Mouse (Mus musculus) macrophage (primary cell): ENCODE results near the gene Izumo4. TPM values are rescaled to one million over a fixed set of nuclear protein-coding genes. Genes with fewer than 3 reads are reported as not detected.

Experiments used
- H3K27ac ChIP-seq: fragments of 350-480 bp; formaldehyde crosslinking; 2 replicates; pipeline ENCODE4 v1.9.0; 2021
- H3K36me3 ChIP-seq: fragments of 350-480 bp; formaldehyde crosslinking; 2 replicates; pipeline ENCODE4 v1.9.0; 2021; ENCODE audit errors: inconsistent target
- H3K4me3 ChIP-seq: fragments of 350-480 bp; formaldehyde crosslinking; 2 replicates; pipeline ENCODE4 v1.9.0; 2021; ENCODE audit errors: inconsistent target
- H3K79me2 ChIP-seq: fragments of 350-480 bp; formaldehyde crosslinking; 2 replicates; pipeline ENCODE4 v1.9.0; 2021; ENCODE audit errors: inconsistent target
- WGBS: methylation state at CpG from one replicate; pipeline ENCODE4 v1.1.7; 2026; ENCODE audit warnings: inconsistent platforms; ENCODE audit not compliant: missing documents; 5-methylcytosine and 5-hydroxymethylcytosine counted together
- polyA plus RNA-seq: library from polyadenylated mRNA; stranded (reverse); fragments of 250-400 nt; gene quantifications from 3 replicates; pipeline ENCODE4 v1.2.4, GENCODE M21; 2018; ENCODE audit warnings: inconsistent platforms

The Izumo4 gene
- polyA plus RNA-seq, 1 experiment from 2014 or later, result 2.3 TPM

DNA sequence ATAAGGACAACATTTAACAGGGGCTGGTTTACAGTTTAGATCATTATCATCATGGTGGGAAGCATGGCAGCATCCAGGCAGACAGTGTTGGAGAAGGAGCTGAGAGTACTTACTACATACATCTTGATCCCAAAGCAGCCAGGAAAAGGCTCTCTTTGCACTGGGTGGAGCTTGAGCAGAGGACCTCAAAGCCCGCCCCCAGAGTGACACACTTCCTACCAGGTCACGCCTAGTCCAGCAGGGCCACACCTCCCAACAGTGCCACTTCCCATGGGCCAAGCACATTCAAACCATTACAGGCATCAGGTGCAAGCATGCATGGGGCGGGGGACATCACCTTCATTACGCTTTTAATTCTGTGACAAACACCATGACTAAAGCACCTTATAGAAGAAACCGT, 42.3 kb downstream of the Izumo4 start:
- Histone ChIP-seq H3K27ac (peak overlapping the region; percentile 10; the same call in 1 of the 2 replicates), H3K36me3 (no peaks in the 10 kb centered on the region), H3K79me2 (peaks cover 28% of the 10 kb centered on the region), H3K4me3 (no peak overlapping the region)
- 47% methylated on average over 3 of the region's 5 CpGs for WGBS

DNA sequence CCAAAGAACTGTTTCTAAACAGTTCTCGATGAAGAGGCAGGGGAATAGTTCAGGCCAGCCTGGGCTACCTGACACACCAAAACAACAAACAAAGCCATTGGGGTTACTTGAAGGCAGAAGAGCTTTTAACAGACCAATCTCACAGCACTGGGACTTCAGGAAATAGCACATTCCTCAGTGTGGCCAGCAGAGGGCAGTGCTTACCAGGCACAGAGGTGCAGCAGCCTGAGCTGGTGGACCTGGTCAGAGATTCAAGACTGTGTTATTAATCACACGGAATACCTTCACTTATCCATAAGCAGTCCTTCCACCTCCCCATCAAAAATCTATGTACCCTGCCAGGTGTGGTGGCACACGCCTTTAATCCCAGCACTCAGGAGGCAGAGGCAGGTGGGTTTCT, 45.4 kb downstream of the Izumo4 start:
- 18% methylated on average over 3 of the region's 3 CpGs for WGBS
- Histone ChIP-seq H3K27ac (no peak overlapping the region), H3K79me2 (no peaks in the 10 kb centered on the region), H3K4me3 (no peak overlapping the region), H3K36me3 (no peaks in the 10 kb centered on the region)

DNA sequence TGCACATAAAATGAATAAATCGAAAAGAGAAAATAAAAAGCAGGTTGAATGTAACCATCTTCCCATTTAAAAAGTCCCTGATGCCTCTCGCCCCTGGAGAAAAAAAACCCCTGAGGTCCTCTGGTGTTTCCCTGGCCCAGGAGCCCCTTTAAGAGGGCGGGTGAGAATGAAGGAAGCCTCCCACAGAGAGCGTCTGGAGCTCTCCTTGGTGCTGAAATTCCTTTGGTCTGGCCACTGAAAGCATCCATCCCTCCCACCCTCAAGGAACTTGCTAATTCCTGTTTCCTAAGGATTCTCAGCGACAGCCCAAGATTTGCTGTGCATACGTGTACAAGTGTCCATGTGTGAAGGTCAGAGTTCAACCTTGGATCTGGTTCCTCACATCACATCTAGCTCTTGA, 46.6 kb downstream of the Izumo4 start:
- Histone ChIP-seq H3K27ac (no peak overlapping the region), H3K4me3 (no peak overlapping the region), H3K36me3 (no peaks in the 10 kb centered on the region), H3K79me2 (no peaks in the 10 kb centered on the region)
- 14% methylated on average over 6 of the region's 6 CpGs for WGBS

DNA sequence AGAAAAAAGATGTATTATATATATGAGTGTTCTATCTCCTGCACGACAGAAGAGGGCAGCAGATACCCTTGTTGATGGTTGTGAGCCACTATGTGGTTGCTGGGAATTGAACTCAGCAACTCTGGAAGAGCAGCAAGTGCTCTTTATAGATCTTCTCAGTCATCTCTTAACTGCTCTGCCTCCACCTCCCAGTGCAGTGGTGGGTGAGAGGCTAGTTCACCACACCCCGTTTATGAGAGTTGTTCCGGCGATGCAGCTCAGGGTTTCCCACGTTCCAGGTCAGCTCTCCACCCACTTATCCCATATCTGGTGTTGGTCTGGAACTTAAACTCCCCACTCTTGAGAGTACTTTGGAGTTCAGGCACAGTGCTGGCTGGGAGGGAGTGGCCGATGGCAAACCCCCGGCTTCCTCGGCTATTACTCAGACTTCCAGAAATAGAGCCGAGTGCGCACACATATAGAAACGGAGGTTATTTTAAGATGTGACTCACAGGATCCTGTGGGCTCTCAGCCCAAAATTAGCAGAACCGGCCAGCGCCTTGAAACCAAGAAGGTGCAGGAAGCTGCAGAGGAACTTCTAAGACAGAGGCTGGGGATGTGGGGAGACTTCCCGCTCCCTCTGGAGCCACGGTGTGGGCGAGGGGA, 49.3 kb downstream of the Izumo4 start:
- peak overlapping the region; percentile 8; the same call in 1 of the 2 replicates for H3K4me3 ChIP-seq
- peak overlapping the region; percentile 91 for H3K27ac ChIP-seq
- WGBS, result 0% methylated on average over 15 of the region's 16 CpGs

DNA sequence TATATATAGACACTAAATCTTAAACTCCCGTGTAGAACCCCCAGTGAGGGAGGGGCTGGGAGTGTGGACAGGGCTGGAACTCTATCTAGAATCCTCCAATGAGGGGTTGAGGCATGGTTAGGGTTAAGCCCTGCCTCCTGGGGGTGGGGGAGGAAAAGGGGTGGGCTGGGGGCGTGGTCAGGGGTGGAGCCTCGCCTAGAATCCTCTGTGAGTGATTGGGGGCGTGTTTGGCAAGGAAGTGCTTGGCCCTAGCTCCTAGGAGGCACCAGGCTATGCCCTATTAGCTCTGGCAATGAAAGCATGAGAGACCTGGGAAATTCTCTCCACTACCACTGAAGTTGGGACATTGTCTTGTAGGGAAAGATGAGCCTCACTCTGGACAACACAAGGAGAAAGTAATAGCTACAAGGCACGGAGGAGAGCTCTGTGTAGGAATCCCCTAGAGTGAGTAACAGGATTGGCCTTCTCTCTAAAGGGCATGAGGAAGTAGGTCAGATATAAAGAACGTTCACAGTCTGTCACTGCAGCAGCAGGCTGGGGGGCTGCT, 50.2 kb downstream of the Izumo4 start:
- WGBS, result 0% methylated on average over 6 of the region's 6 CpGs
- Histone ChIP-seq H3K27ac (peak overlapping the region; percentile 91), H3K79me2 (peaks cover 17% of the 10 kb centered on the region), H3K36me3 (no peaks in the 10 kb centered on the region), H3K4me3 (peak overlapping the region; percentile 8; the same call in 1 of the 2 replicates)

More for the DNA sequence above, 49.3 kb downstream of the Izumo4 start:
- Histone ChIP-seq H3K79me2 (peaks cover 9% of the 10 kb centered on the region), H3K36me3 (no peaks in the 10 kb centered on the region)

DNA sequence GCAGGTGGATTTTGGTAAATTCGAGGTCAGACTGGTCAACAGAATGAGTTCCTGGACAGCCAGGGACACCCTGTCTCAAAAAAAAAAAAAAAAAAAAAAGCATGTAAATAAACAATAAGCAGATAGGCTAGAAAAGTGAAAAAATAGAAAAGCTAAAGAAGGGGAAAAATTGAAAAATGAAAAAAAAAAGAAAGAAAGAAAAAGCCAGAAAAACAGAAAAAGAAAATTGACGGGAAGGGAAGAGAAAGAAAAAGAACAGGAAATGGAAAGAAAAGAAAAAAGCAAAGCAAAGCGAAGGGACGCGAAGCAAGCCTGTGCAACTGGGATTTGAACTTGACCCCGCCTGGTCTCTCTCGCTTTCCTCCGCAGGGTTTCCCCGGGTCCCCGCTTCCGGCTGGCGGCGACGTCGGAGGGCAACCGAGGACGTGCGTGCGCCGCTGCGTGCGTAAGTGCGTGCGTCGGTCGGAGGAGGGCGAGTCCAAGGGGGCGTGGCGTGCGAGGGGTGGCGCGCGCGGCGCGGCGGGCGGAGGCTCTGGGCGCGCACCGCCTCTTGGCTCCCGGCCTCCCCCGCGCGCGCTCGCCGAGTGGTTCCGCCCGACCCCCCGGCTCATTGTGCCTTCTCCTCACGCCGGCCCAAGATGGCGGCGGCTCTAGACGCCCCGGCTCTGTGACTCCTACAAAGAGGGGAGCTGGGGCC, 52.8 kb downstream of the Izumo4 start, which contains the start of gene Dot1l:
Dot1l (plus strand) TSS at position 613 of the 697 bp plus-strand sequence.
- Histone ChIP-seq H3K27ac (peak within 1 kb of the TSS; percentile 55), H3K79me2 (peaks cover 43% of the 10 kb centered on the region), H3K4me3 (peak within 1 kb of the TSS; percentile 79), H3K36me3 (no peaks in the 10 kb centered on the region)
- WGBS, result under 1% methylated on average over 56 of the region's 57 CpGs

Other genes with a start within 250 kb of the Izumo4 start
- not detected in 3 replicates for gene Onecut3, start 207.3 kb upstream of the Izumo4 start, polyA plus RNA-seq
- 0.05 TPM in 1 of 3 replicates, not detected in the others for gene Atp8b3, start 163.1 kb upstream of the Izumo4 start, polyA plus RNA-seq
- gene Rexo1, start 140.6 kb upstream of the Izumo4 start, polyA plus RNA-seq, result 14.2 to 19.1 TPM (median 18.5 TPM) in 3 replicates
- gene Klf16, start 124.9 kb upstream of the Izumo4 start, polyA plus RNA-seq, result 3.4 to 12.6 TPM (median 6.0 TPM) in 3 replicates
- gene Abhd17a, start 111.8 kb upstream of the Izumo4 start, polyA plus RNA-seq, result 11.7 to 58.2 TPM (median 51.7 TPM) in 3 replicates
- 34.4 to 66.1 TPM (median 53.0 TPM) in 3 replicates for gene Scamp4, start 99.3 kb upstream of the Izumo4 start, polyA plus RNA-seq
- 0.60 to 3.8 TPM (median 2.4 TPM) in 3 replicates for gene Adat3, start 99.3 kb upstream of the Izumo4 start, polyA plus RNA-seq
- gene Gm49322, start 96.2 kb upstream of the Izumo4 start, polyA plus RNA-seq, result 0.44 to 1.1 TPM in 2 of 3 replicates, not detected in the other
- gene Csnk1g2, start 79.3 kb upstream of the Izumo4 start, polyA plus RNA-seq, result 66.6 to 78.0 TPM (median 74.8 TPM) in 3 replicates
- gene Btbd2, start 45.1 kb upstream of the Izumo4 start, polyA plus RNA-seq, result 16.9 to 26.0 TPM (median 21.9 TPM) in 3 replicates
- gene Mknk2, start 24.1 kb upstream of the Izumo4 start, polyA plus RNA-seq, result 75.7 to 134 TPM (median 82.8 TPM) in 3 replicates
- gene Mob3a, start 207 bp upstream of the Izumo4 start, polyA plus RNA-seq, result 34.5 to 48.6 TPM (median 44.2 TPM) in 3 replicates
- 92.5 to 126 TPM (median 111 TPM) in 3 replicates for gene Ap3d1, start 40.1 kb downstream of the Izumo4 start, polyA plus RNA-seq
- gene Dot1l, start 53.0 kb downstream of the Izumo4 start, polyA plus RNA-seq, result 14.1 to 16.7 TPM (median 15.1 TPM) in 3 replicates
- gene Sf3a2, start 96.0 kb downstream of the Izumo4 start, polyA plus RNA-seq, result 30.3 to 61.7 TPM (median 44.0 TPM) in 3 replicates
- gene Plekhj1, start 96.4 kb downstream of the Izumo4 start, polyA plus RNA-seq, result 24.5 to 68.8 TPM (median 64.2 TPM) in 3 replicates
- 0.15 TPM in 1 of 3 replicates, not detected in the others for gene Amh, start 103.1 kb downstream of the Izumo4 start, polyA plus RNA-seq
- not detected in 3 replicates for gene Jsrp1, start 111.3 kb downstream of the Izumo4 start, polyA plus RNA-seq
- gene Oaz1, start 124.5 kb downstream of the Izumo4 start, polyA plus RNA-seq, result 170 to 604 TPM (median 522 TPM) in 3 replicates
- not detected in 3 replicates for gene Lingo3, start 141.9 kb downstream of the Izumo4 start, polyA plus RNA-seq
- 32.4 to 122 TPM (median 57.0 TPM) in 3 replicates for gene Lsm7, start 153.0 kb downstream of the Izumo4 start, polyA plus RNA-seq
- gene Sppl2b, start 153.1 kb downstream of the Izumo4 start, polyA plus RNA-seq, result 8.7 to 16.8 TPM (median 15.4 TPM) in 3 replicates
- not detected in 3 replicates for gene Tmprss9, start 169.7 kb downstream of the Izumo4 start, polyA plus RNA-seq
- gene Timm13, start 198.8 kb downstream of the Izumo4 start, polyA plus RNA-seq, result 25.5 to 160 TPM (median 109 TPM) in 3 replicates
- gene Lmnb2, start 216.1 kb downstream of the Izumo4 start, polyA plus RNA-seq, result 6.2 to 17.4 TPM (median 7.2 TPM) in 3 replicates
- 45.9 to 89.8 TPM (median 71.3 TPM) in 3 replicates for gene Gadd45b, start 227.9 kb downstream of the Izumo4 start, polyA plus RNA-seq